Mouse (Mus musculus) lung, postnatal 25 days (tissue): ENCODE measurements around the gene Olfml2a.

Experiments
- DNase-seq: peaks from one replicate; pipeline ENCODE4 v3.0.0; 2022; ENCODE audit warnings: low spot score

Gene Olfml2a

GRCm38 (mm10) chr2:38938007-38938406 is 6.2 kb downstream of the Olfml2a start:
- DNase-seq, result no peak

GRCm38 (mm10) chr2:38939047-38939446 is 7.3 kb downstream of the Olfml2a start:
- DNase-seq, result no peak

- DNase-seq, result no peak
Observed at GRCm38 (mm10) chr2:38941426-38941825, 9.6 kb downstream of the Olfml2a start.

GRCm38 (mm10) chr2:38941898-38942297 is 10.1 kb downstream of the Olfml2a start:
- no peak for DNase-seq

- DNase-seq, result no peak
Observed at GRCm38 (mm10) chr2:38943161-38943560, 11.4 kb downstream of the Olfml2a start.

- no peak for DNase-seq
Observed at GRCm38 (mm10) chr2:38943977-38944376, 12.2 kb downstream of the Olfml2a start.

GRCm38 (mm10) chr2:38944460-38945161 is 12.8 kb downstream of the Olfml2a start:
- DNase-seq, result no peak

GRCm38 (mm10) chr2:38947566-38947965 is 15.8 kb downstream of the Olfml2a start:
- peak; percentile 85 for DNase-seq

GRCm38 (mm10) chr2:38950281-38950719 is 18.5 kb downstream of the Olfml2a start:
- DNase-seq, result peak; percentile 91

- no peak for DNase-seq
Observed at GRCm38 (mm10) chr2:38953152-38953883, 21.5 kb downstream of the Olfml2a start.

- no peak for DNase-seq
Observed at GRCm38 (mm10) chr2:38956062-38956461, 24.3 kb downstream of the Olfml2a start.

- DNase-seq, result no peak
Observed at GRCm38 (mm10) chr2:38957671-38958223, 26.0 kb downstream of the Olfml2a start.

GRCm38 (mm10) chr2:38964198-38964597 is 32.4 kb downstream of the Olfml2a start:
- no peak for DNase-seq

GRCm38 (mm10) chr2:38969650-38970049 is 37.9 kb downstream of the Olfml2a start:
- DNase-seq, result no peak

GRCm38 (mm10) chr2:38970057-38970456 is 38.3 kb downstream of the Olfml2a start:
- no peak for DNase-seq

- no peak for DNase-seq
Observed at GRCm38 (mm10) chr2:38973223-38973622, 41.4 kb downstream of the Olfml2a start.

GRCm38 (mm10) chr2:38973701-38974100 is 41.9 kb downstream of the Olfml2a start:
- no peak for DNase-seq

GRCm38 (mm10) chr2:38974171-38974570 is 42.4 kb downstream of the Olfml2a start:
- DNase-seq, result no peak

GRCm38 (mm10) chr2:38975181-38975580 is 43.4 kb downstream of the Olfml2a start:
- DNase-seq, result no peak

- no peak for DNase-seq
Observed at GRCm38 (mm10) chr2:38975941-38976805, 44.4 kb downstream of the Olfml2a start.

GRCm38 (mm10) chr2:38977837-38978236 is 46.1 kb downstream of the Olfml2a start:
- no peak for DNase-seq

GRCm38 (mm10) chr2:38983456-38983855 is 51.7 kb downstream of the Olfml2a start:
- no peak for DNase-seq
